Mouse (Mus musculus): ENCODE measurements around the gene Dnaaf1. TPM values are rescaled to one million over a fixed set of nuclear protein-coding genes. Genes with fewer than 3 reads are reported as not detected.

The Dnaaf1 gene
- total and polyA plus RNA-seq, 2 experiments from 2014 or later: 0.51 to 1.1 TPM

GRCm38 (mm10) chr8:119566367-119566766 lies 8.7 kb upstream of the Dnaaf1 start:
- Histone ChIP-seq H3K4me1 (ENCODE audit: insufficient read depth, low read length) (no peaks in the 10 kb centered on the region), H3K27ac (ENCODE audit: low read depth, low read length) (no peak overlapping the region), H3K27me3 (ENCODE audit: insufficient read depth, low read length) (no peaks in the 10 kb centered on the region), H3K4me3 (ENCODE audit: low read depth, low read length) (no peak overlapping the region), H3K4me2 (ENCODE audit: low read depth, low read length, poor library complexity, severe bottlenecking) (no peak overlapping the region), H3K36me3 (ENCODE audit: insufficient read depth, low read length) (peaks cover 61% of the 10 kb centered on the region), H3K9me3 (ENCODE audit: low read length) (no peaks in the 10 kb centered on the region), H3K9ac (replicated peaks; ENCODE audit: low read length, poor library complexity, severe bottlenecking) (no peak overlapping the region)
- no peak for TF ChIP-seq CTCF (IDR thresholded peaks at IDR 0.05)
- ATAC-seq (ENCODE audit: low FRiP score): no peak
- no peak for DNase-seq (ENCODE audit: low spot score)
- WGBS: 82% methylated on average over 11 of the region's 11 CpGs

DNA sequence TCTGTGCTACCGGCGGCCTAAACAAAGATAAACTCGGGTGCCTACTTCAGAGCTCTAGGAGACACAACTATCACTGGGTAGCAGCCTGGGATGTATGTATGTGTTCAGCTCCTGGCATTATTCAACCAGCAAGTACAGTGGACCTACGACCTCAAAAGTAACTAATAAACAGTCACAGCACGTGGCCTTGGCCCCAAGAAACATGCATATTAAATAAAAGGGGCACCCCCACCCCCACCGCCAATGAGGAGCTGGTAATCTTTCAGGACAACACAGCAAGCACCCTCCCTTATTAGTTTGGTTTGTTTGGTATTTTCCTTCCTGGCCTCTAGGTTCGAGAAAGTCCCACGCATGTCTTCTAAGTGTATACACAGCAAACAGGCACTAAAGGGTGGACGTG lies 6.8 kb upstream of the Dnaaf1 start:
- H3K9me3 ChIP-seq (ENCODE audit: low read length): no peaks in the 10 kb centered on the region
- 92% methylated on average over 9 of the region's 9 CpGs for WGBS
- ATAC-seq (ENCODE audit: low FRiP score) (no peak), DNase-seq (ENCODE audit: low spot score) (no peak)
- H3K4me1 ChIP-seq (ENCODE audit: insufficient read depth, low read length): peaks cover 2% of the 10 kb centered on the region; the same call in 1 of the 2 replicates
- no peak overlapping the region for H3K9ac ChIP-seq (replicated peaks; ENCODE audit: low read length, poor library complexity, severe bottlenecking)
- TF ChIP-seq CTCF (IDR thresholded peaks at IDR 0.05): no peak
- H3K36me3 ChIP-seq (ENCODE audit: insufficient read depth, low read length): peaks cover 44% of the 10 kb centered on the region
- H3K4me3 ChIP-seq (ENCODE audit: low read depth, low read length): no peak overlapping the region
- no peak overlapping the region for H3K4me2 ChIP-seq (ENCODE audit: low read depth, low read length, poor library complexity, severe bottlenecking)
- no peak overlapping the region for H3K27ac ChIP-seq (ENCODE audit: low read depth, low read length)
- H3K27me3 ChIP-seq (ENCODE audit: insufficient read depth, low read length): no peaks in the 10 kb centered on the region

DNA sequence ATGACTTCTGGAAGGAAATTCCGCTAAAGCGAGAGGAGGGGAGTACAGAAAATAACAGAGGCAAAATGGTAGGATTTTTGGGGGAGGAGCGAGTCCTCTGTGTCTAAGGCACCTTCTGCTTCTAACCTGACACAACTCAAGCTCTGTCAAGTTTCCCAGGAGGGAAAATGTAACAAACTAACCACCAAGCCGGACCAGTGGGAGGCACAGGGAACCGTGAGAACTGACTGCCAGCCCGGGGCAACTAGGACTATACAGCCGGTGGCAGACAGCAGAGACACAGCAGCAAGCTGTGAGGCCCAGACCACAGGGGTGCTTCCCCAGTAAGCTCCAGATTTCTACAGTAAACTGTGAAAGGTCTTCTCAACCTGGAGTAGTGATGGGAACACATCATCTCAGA lies 6.1 kb upstream of the Dnaaf1 start:
- 70% methylated on average over 7 of the region's 7 CpGs for WGBS
- peaks cover 37% of the 10 kb centered on the region for H3K36me3 ChIP-seq (ENCODE audit: insufficient read depth, low read length)
- DNase-seq (ENCODE audit: low spot score) (no peak), ATAC-seq (ENCODE audit: low FRiP score) (no peak)
- no peak for TF ChIP-seq CTCF (IDR thresholded peaks at IDR 0.05)
- no peaks in the 10 kb centered on the region for H3K27me3 ChIP-seq (ENCODE audit: insufficient read depth, low read length)
- H3K4me1 ChIP-seq (ENCODE audit: insufficient read depth, low read length): peaks cover 9% of the 10 kb centered on the region; the same call in 1 of the 2 replicates
- H3K4me2 ChIP-seq (ENCODE audit: low read depth, low read length, poor library complexity, severe bottlenecking): no peak overlapping the region
- no peak overlapping the region for H3K27ac ChIP-seq (ENCODE audit: low read depth, low read length)
- no peak overlapping the region for H3K4me3 ChIP-seq (ENCODE audit: low read depth, low read length)
- no peak overlapping the region for H3K9ac ChIP-seq (replicated peaks; ENCODE audit: low read length, poor library complexity, severe bottlenecking)
- no peaks in the 10 kb centered on the region for H3K9me3 ChIP-seq (ENCODE audit: low read length)

DNA sequence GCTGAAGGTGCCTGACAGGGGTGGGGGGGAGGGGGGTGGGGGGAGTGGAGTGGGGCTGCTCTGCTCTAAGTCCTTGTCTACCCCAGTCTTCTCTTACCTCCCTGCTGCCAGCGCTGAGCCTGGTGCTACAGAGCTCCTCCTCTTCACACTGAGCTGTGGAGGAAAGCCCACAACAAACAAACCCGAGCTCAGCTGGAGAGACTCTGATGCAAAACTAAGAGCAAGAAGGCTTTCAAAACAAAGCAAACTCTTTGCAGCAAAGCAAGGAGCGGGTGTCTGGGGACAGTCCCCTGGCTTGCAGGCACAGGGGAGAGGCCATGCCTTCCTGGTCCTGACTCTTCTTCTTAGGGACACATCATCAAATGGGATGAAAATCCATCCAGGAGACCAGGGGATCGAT lies 5.2 kb upstream of the Dnaaf1 start:
- Histone ChIP-seq H3K27me3 (ENCODE audit: insufficient read depth, low read length) (no peaks in the 10 kb centered on the region), H3K4me1 (ENCODE audit: insufficient read depth, low read length) (peaks cover 10% of the 10 kb centered on the region; the same call in 1 of the 2 replicates), H3K36me3 (ENCODE audit: insufficient read depth, low read length) (peaks cover 29% of the 10 kb centered on the region), H3K9me3 (ENCODE audit: low read length) (no peaks in the 10 kb centered on the region), H3K4me2 (ENCODE audit: low read depth, low read length, poor library complexity, severe bottlenecking) (no peak overlapping the region), H3K27ac (ENCODE audit: low read depth, low read length) (no peak overlapping the region), H3K9ac (replicated peaks; ENCODE audit: low read length, poor library complexity, severe bottlenecking) (no peak overlapping the region), H3K4me3 (ENCODE audit: low read depth, low read length) (no peak overlapping the region)
- no peak for TF ChIP-seq CTCF (IDR thresholded peaks at IDR 0.05)
- 31% methylated on average over 4 of the region's 4 CpGs for WGBS
- DNase-seq (ENCODE audit: low spot score) (no peak), ATAC-seq (ENCODE audit: low FRiP score) (no peak)

GRCm38 (mm10) chr8:119571135-119571534 lies 3.9 kb upstream of the Dnaaf1 start:
- Histone ChIP-seq H3K27ac (ENCODE audit: low read depth, low read length) (no peak overlapping the region), H3K9me3 (ENCODE audit: low read length) (no peaks in the 10 kb centered on the region), H3K4me1 (ENCODE audit: insufficient read depth, low read length) (peaks cover 10% of the 10 kb centered on the region; the same call in 1 of the 2 replicates), H3K27me3 (ENCODE audit: insufficient read depth, low read length) (no peaks in the 10 kb centered on the region), H3K4me3 (ENCODE audit: low read depth, low read length) (no peak overlapping the region), H3K9ac (replicated peaks; ENCODE audit: low read length, poor library complexity, severe bottlenecking) (no peak overlapping the region), H3K4me2 (ENCODE audit: low read depth, low read length, poor library complexity, severe bottlenecking) (no peak overlapping the region), H3K36me3 (ENCODE audit: insufficient read depth, low read length) (peaks cover 17% of the 10 kb centered on the region)
- ATAC-seq (ENCODE audit: low FRiP score) (no peak), DNase-seq (ENCODE audit: low spot score) (no peak)
- TF ChIP-seq CTCF (IDR thresholded peaks at IDR 0.05): no peak
- WGBS: 89% methylated on average over 6 of the region's 6 CpGs

DNA sequence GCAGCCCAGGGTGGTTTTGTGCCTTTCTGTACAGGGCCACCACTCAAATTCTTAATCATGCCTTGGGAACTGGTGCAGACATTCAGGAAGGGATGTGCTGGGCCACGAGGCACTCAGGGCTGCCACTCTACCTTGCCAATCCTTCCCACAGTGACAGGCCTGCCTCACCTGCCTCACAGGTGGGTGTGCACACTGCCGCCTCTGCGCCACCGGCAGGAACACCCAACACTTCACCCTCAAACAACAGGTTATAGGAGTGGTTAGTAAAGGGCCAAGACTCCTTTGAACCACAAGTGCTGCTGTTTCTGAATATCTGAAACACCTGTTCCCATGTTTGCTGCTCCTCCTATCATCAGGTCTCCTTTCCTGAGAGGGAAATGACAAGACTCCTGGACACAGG lies 2.6 kb upstream of the Dnaaf1 start:
- Histone ChIP-seq H3K9ac (replicated peaks; ENCODE audit: low read length, poor library complexity, severe bottlenecking) (no peak overlapping the region), H3K4me1 (ENCODE audit: insufficient read depth, low read length) (peaks cover 10% of the 10 kb centered on the region; the same call in 1 of the 2 replicates), H3K4me2 (ENCODE audit: low read depth, low read length, poor library complexity, severe bottlenecking) (no peak overlapping the region), H3K9me3 (ENCODE audit: low read length) (no peaks in the 10 kb centered on the region), H3K27ac (ENCODE audit: low read depth, low read length) (no peak overlapping the region), H3K4me3 (ENCODE audit: low read depth, low read length) (no peak overlapping the region), H3K27me3 (ENCODE audit: insufficient read depth, low read length) (no peaks in the 10 kb centered on the region), H3K36me3 (ENCODE audit: insufficient read depth, low read length) (peaks cover 11% of the 10 kb centered on the region; the same call in 1 of the 2 replicates)
- no peak for TF ChIP-seq CTCF (IDR thresholded peaks at IDR 0.05)
- no peak for ATAC-seq (ENCODE audit: low FRiP score)
- DNase-seq (ENCODE audit: low spot score): no peak
- 94% methylated on average over 4 of the region's 4 CpGs for WGBS
